Mouse (Mus musculus) liver (tissue): ENCODE data around the gene AW011738.

Source experiments
- DNase-seq: peaks from one replicate; pipeline ENCODE4 v3.0.0-alpha.2; 2020; ENCODE audit warnings: mixed read lengths

AW011738 gene

DNA sequence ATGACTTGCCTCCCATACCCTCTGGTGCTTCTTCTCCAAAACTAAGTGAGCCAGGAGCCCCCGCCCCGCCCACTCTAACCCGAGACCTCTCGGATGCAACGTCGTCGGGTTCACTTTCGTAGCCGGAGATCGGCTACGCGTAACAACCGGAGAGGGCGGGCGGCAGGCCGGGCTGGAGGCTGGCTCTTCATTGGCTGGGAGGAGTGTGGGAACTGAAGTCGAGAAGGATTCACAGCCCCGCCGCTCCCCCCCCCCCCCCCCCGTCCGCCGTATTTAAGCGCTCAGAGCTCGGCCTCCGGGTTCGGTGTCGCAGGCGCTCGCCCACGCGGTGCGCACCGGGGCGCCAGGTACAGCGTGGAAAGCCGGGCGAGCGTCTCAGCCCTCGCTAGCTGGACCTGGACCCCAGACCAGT, at the start of gene AW011738:
Gene AW011738 (plus strand): TSS at position 304 of the 412 bp plus-strand sequence.
- DNase-seq = peak; percentile 82

DNA sequence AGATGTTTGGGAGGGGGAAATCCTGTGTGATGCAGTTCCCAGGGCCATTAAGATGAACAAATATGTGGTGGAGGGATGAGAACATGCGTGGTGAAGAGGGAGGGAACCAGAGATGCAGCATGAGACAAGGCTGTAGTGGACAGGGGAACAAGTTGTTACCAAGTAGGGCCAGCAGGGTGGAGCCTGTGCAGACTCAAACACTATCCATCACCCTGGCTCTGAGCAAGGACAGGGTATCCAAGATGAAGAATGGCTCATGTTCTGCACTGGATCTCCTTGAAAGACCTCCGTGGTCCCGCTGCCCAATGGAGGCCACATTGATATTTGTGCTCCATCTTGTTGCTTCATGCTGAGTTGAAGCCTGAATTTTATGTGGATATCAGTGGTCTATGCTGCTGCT, 48.3 kb upstream of the AW011738 start:
- DNase-seq = no peak

DNA sequence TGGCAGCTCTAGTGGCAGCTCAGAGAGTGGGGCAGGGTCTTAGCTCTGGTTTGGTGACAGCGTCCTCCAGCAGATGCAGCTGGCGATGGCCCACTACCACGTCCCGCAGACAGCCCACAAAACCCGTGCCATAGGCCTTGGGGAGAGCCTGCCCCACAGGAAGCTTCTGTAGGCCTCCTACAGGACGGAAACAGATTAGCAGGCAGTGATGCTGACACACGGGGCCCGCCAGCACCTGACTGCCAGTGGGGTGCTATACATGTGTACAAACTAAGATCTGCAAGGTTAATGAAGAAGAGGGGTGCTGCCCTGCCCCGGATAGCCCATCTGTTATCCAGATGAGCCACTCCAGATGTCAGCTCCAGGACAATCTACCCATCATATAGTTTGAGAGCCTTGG, 36.6 kb upstream of the AW011738 start:
- no peak for DNase-seq

DNA sequence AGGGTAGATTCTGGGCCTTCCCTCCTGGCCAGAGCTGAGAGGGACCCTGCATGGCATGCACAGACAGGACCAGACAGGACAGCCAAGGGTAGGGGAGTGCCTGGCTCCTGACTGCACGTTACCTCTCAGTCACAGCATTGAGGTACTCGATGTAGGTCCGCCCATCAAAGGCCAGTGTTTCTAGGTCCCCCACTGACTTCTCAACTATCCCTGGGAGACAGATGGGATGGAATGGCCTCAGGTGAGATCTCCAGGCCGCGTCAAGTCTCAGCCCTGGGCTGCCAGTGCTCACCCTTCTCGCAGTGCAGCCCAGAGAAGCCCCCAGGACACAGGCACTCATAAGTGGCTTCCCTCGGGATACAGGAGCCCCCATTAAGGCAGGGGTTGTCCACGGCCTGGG, 34.5 kb upstream of the AW011738 start:
- no peak for DNase-seq

DNA sequence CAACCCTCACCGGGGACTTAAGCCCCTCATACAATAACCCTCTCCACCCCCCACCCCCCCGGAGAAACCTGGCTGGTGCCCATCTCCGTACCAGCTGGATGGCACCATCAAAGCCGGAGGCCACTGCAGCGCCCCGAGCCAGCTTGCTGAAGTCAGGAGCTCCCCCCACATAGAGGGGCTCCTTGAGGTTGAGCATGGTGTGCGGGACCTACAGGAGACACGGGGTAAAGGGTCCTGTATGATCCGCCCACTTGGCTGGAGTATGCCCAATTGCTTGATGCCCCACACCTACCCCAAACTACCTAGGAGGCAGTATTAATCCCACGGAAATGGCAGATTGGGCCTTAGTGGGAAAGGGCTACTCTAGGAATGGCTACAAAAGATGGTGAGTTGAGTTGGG, 34.0 kb upstream of the AW011738 start:
- no peak for DNase-seq

DNA sequence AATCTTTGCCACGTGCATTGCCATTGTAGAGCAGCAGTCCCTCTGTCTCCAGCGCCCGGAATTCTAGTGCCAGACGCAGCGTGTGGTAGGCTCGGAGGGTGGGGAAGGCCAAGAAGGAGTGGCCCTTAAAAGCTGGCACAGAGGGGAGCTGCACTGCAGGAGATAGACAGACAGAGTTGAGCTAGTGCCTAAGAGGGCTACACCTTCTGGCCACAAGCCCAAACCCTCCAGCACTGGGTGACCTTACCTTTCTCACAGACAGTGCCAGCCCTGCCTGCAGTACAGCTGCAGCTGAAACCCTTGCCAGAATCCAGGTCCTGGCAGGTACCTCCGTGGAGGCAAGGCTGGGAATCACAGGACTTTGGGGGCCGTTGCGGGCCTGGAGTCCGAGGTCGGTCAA, 31.3 kb upstream of the AW011738 start:
- no peak for DNase-seq

DNA sequence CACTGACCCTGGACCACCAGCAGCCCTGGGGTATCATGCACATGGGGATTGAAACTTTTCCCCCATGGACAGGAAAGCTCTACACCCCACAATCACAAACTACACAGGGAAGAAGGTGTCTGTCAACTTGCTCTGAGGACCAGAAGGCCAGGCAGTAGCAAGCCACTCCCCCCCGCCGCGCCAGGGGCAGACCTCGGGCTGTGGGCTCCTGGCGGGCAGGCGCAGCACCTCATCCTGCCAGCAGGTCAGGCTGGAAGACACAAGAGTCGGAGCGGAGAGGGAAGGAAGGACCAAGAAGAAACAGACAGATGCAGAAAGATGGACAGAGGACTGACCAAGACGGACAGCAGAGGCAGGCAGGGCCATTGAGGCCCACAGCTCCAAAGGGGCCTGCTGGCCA, 25.5 kb upstream of the AW011738 start:
- DNase-seq = no peak

DNA sequence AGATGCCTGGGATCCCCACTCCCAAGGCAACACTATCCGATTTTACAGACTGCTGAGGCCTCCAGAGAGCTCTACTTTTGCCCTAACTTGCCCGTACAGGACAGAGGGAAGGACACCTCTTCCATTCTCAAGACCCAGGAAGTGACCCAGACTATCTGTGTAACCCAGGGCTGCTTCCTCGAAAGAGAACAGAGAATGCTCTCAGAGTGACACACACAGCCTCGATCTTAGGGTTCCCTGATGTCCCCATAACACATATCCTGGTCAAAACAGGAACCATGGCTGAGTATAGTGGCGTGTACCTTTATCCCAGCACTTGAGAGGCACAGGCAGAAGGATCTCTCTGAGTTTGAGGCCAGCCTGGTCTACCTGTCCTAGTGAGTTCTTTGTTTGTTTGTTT, 19.4 kb upstream of the AW011738 start:
- no peak for DNase-seq

DNA sequence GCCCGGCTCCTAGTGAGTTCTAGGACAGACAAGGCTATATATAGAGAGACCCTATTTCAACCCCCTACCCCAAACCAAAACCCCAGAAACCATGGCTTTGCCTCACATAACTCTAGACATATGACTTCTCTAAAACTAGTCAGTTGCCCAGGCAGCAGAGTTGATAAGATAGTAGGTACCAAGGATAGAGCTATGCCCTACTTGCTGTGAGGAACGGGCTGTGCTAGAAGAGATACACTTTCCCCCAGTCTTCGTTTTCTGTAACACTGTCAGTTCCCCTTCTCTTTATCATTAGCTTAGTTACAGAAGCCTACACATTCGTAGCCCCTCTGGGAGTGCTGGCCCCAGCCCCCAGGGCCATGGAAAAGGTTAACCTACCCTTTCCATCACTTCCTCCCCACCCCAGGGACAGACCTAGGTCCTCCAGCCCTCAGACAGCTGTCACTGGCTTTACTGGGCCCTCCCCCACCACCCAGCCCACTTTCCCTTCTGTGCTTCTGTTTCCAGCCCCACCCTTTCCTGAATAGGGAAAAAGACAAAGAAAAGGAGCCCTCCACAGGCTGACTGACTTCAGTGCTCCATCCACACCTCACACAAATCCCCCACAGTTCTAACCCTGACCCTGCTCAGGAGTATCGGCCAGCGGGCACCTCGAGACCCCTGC, 18.7 kb upstream of the AW011738 start:
- no peak for DNase-seq

DNA sequence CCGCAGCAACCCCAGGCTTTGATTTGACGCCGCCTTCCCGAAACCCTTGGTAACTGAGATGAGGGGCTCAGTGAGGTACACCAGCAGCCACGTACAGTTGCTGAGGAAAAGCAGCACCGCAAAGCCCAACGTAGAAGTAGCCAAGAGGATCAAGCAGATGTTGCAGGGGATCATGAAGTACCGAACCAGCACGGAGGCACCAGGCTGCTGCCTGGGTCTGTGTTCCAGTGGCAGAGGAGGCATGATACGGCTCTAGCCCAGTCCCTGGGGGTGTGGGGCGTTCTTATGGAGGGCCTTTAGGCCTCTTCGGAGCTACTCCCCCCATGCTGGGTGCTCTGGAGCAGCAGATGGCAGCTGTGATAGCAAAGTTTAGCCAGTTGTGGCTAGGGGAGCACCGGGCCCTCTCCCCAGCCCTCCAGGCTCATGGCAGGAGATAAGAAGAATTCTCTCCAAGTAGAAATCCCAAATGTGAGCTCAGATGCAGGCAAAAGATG, 17.6 kb upstream of the AW011738 start:
- peak; percentile 69 for DNase-seq

DNA sequence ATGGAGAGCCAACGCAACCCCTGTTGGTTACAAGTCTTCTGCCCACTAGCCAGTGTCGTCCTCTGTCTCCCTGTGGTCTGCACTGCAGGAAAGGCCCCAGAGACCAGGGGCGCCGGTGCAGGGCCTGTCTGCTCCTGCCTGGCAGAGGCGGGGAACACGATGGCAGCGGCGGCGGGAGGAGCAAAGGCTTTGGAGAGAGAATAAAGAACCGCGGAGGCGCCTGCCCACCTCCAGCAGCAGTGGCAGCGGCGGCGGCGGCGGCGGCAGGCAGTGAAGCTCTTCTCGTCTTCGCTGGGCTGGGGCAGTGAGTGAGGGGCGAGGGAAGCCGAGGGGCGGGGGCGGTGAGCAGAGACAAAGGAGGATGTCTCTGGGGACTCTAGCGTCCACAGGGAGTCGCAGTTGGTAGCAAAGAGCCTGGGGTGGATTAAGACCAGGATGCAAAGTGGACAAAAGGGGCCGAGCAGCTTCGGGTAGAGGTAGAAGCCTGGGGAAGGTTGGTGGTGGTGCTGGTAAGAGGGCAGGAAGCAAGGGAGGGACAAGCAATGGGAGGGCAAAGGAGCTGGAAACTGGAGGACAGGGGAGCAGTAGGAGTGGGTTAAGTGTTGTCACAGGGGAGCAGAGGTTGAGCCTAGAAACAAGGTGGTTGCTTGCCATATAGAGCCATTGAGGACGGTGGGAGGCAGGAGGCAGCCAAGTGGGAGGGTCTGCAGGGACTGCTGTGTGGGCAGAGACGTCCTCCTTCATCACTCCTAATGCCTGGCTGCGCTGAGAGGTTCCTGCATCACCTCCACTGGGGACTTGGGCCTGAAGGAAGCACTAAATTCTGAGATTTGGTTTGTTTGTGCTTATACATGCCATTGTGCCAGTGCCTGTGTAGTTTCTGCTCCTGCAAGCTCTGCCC, 16.9 kb upstream of the AW011738 start:
- peak; percentile 43 for DNase-seq

DNA sequence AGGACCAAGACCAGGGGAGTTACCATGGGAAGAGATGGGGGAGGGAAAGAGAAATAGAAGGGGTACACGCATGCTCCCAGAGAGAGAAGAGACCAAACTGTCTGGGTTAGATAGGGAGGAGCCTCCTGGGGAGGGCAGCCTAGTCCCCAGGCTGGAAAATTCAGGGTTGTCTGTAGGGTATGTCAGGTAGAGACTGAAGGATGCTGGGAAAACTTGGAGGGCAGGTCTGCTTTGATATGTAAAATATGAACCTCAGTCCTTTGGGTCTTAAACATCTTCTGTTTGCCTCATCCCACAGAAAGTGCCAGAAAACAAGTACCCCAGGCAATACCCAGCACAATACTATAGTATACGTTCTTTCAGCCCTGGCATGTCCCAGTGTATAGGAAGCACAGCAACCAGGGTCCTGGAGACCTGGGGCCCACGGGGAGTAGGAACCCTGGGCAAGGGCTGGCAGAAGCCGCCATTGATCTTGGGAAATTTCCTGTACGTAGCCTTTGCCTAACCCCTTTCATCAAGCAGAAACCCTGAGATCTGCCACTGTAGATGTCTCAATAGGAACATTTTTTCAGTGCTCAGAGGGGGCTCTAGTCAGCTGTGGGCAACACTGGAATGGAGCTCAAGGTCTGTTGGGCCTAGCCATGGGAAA, 14.8 kb upstream of the AW011738 start:
- DNase-seq = no peak

DNA sequence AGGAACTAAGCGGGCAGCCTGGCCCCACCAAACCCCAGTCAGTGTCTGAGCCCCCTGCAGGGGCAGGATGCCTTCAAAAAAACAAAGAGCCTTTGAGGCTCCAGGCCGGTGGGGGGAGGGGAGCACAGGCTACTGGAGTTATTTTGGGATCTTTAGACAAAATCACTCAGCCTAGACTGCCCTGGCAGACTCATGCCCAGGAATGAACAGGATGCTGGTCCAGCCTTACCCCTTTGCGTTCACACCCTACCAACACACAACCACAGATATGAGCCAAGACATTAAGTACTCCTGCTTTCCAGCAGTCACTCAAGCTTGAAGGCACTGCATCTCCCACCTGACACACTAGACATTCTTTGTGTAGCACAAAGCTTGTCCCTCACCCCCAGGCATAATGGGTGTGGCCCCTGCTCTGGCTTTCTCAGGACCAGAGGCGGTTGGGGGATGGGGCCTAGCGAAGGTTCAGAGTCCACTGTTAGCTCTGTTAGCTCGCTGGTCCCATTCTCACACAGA, 14.2 kb upstream of the AW011738 start:
- DNase-seq = peak; percentile 62

DNA sequence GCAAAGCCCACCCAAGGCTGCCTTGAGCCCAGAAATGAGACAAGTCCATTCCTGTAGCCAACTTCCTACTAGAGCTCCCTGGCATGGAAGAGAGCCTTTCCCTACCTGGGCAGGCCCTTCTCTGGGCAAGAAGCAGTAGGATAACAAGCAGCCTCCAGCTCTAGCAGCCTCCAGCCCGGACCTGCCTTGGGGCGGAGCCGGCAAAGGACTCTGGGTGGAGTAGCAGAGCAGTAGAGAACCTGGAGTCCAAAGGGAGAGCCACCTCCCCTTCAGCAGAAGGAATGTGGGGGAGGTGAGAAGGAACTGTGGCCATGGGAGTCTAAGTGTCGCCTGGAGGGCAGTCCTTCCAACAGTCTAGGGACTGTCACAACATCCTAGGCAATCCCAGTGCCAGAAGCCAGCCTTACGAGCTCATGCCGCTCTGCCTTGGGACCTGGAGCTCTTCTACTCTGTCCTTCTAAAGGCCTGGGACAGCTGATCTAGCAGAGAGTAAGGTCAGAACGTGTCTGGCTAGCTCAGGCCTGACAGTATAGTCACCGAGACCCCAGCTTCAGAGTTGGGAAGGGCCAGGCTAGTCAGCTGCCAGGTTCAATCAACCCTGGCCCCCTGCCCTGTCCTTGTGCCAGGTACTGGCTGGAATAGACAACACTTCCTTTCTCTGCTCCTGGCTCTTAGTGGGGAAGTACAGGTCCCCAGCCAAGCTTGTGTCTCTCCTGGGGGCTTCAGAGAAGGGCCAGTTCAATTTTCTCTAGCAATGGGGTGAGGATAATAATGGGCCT, 10.5 kb upstream of the AW011738 start:
- peak; percentile 73 for DNase-seq

DNA sequence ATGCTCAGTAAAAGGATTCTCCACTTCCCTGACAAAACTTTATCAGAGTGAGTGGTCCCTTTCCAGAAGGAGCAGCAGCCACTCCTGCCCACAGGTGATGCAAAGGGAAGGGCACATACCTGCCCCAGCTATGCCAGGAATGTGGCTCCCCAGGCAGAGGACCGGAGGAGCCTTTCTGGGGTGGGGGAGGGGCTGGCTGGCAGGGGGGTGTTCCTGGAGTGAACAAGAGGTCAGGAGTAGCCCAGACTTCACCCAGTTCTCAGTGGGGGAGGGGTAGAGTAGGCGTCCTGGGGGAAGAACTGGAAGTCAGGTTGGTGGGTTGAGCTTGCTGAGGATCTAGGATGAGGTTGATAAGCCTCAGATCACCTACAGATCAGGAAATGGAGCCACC, 9.9 kb upstream of the AW011738 start:
- no peak for DNase-seq

DNA sequence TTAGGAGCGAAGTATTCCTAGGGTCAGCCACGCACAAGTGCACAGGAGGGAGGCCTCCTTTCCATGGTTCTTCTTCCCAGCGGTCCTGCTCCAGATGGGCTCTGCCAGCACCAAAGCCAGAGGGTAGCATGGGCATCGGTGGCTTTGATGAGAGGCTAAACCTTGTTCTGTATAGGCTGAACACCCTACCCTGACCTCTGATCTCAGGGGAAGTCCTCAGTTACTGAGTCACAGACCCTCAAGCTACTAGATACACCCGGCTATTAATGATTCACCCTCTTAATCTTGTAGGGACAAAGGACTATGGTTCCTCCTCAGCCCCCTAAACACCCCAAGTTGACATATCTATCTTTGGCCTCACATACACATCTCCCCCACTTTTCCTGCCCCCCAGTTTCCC, 9.2 kb upstream of the AW011738 start:
- no peak for DNase-seq

DNA sequence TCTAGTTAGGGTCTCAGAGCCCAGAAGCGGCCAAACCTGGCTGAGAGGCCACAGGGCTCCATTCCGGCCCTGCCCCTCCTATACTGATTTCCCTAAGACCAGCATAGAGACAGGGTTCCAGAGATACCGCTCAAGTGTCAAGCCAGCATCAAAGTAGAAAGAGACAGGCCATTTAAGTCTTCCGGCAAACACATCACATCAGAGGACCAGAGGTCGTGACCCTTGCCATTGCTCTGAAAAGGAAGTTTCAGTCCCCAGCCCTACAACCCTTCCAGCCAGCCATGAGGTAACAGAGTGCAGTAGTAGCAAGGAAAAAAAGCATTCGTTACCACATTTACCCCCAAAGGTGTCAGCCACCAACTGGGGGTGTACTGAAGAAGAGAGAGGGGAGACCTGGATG, 8.8 kb upstream of the AW011738 start:
- DNase-seq = no peak

DNA sequence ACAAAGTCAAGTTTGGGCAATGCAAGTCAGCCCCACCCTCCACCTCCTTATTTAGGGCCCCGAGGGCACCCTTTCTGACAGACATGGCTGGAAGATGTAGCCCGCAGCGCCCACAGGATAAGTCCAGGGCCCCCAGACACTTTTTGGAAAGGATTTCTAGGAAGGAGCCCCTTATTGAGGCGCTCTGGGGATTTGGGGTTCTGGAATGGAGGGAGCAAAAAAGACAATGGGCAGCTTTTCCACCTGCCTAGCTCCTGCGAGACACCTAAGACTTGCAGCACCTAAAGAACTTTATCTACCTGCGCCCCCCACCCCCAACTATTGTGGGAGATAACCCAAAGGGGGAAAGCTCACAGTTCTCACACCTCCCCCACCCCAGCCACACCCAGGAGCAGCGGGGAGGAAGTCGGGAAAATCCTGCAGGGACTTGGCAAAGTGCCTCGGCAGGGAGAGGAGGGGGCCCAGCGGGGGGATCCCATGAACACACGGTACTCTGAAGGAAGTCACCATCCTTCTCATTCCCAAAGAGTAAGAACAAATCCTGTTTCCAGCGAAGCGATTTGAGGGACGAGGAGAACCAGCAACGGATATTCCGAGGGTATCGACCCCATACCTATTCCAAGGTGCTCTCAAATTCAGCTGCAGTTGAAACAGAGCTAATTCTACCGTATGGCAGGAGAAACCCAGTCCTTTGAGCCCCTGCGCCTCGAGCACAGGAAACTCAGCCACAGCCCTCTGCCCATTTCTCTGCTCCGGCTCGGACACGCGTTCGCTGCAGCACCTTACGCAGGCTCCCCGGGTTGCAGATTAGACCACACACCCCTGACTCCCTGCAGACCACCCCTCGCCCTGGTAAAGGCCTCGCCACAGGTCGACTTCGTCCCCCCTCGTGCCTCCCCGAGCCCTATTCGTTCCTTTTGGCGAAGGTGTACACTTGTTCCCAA, 6.9 kb upstream of the AW011738 start:
- DNase-seq = peak; percentile 65

DNA sequence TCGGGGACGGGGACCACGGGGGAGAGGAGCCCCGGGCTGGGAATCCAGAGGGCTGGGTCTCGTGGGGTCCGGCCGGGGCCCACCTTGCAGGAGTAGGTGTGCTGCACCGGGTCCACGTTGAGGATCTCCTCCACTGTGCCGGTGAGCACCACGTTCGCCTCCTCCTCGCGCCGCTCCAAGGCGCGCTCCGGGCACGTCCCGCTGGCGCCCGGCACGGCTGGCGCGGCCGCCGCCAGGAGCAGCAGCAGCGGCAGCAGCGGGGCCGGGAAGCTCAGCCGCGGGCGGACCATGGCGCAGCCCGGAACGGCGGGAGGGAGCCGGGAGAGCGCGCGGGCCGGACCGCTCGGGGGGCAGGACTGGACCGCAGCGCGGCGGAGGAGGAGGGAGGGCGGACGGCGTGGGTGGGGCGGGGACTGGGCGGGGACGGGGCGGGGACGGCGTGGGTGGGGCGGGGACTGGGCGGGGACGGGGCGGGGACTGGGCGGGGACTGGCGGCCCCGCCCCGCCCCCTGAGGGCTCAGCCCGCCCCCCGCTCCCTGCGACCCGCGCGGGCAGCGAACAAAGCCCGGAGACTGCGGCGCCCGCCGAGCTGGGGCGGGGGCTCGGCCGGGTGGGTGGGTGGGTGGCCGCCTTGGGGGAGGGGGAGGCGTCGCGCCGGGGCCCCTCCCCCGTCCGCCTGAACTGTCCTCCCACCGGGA, 5.8 kb upstream of the AW011738 start, which contains the start of gene Agrn:
Gene Agrn (minus strand): TSS at position 358 of the 698 bp plus-strand sequence.
- peak; percentile 84 for DNase-seq

DNA sequence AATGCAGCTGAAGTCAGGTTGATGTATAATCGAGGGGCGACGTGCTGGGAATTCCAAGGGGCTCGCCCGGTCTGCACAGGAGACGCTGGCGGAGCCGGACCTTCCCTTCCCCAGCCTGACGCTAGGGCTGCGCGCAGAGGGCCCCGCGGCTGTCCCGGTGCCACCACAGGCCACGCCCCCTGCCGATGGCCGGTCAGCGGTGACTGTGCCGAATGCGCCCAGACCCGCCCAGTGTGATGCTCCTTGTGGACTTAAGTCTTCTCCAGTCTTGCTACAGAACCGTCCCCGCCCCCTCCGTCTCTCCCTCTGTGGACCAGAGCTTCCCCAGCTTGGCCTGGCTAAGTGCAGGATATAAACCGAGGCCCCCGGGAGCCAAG, 5.3 kb upstream of the AW011738 start:
- DNase-seq = peak; percentile 95
